Mouse (Mus musculus) liver, adult 2 months (tissue): ENCODE results near the gene AC170998.1.

Source experiments
- CTCF ChIP-seq: fragments of 200-500 bp; IDR thresholded peaks from 2 replicates; pipeline ENCODE4 v1.5.1; 2011; ENCODE audit warnings: low read depth, low read length, control low read depth
- POLR2A ChIP-seq: fragments of 200-500 bp; IDR thresholded peaks from 2 replicates; pipeline ENCODE4 v1.6.1; 2011; ENCODE audit warnings: low read length, control low read depth; ENCODE audit not compliant: insufficient read depth; ENCODE audit errors: extremely low read depth

DNA sequence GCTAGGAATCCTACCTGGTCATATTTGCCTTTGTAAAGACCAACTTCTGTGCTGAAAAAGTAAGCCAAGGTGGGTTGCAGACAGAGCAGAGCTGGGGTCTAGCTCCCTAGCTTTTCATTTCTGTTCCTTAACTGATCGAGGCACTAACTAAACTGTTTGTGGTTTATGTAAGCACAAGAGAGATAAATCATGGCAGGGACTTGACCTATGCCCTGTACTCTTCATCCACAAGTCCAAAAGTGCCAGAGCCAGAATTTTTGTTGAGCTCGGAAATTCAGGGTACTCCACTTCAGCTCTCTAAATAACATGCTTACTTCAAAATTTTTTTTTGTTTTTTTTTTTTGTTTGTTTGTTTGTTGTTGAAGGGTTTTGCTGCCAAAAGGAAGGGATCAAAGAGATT, 29.2 kb upstream of the AC170998.1 start:
- TF ChIP-seq CTCF (no peak), POLR2A (no peak)
